Mouse (Mus musculus) lung, embryonic 14.5 days (tissue): ENCODE results near the gene Tbc1d19. TPM values are rescaled to one million over a fixed set of nuclear protein-coding genes. Genes with fewer than 3 reads are reported as not detected.
A peak's percentile ranks its signal among the peaks of the same experiment; 100 is the strongest.

Experiments
- ATAC-seq: fragments of 200-750 bp; cut with Nextera tagmentation; 2 replicates; pipeline ENCODE4 v1.8.0; 2017; ENCODE audit warnings: mild to moderate bottlenecking, moderate TSS enrichment, moderate library complexity; ENCODE audit not compliant: insufficient read depth
- DNase-seq: peaks from one replicate; pipeline ENCODE4 v3.0.0-alpha.2; 2015
- H3K27ac ChIP-seq: fragments of 300-500 bp; sonication (generic); 2 replicates; pipeline ENCODE4 v1.5.1; 2014; ENCODE audit warnings: low read depth, mild to moderate bottlenecking, moderate library complexity
- H3K27me3 ChIP-seq: fragments of 300-500 bp; sonication (generic); 2 replicates; pipeline ENCODE4 v1.6.1; 2014; ENCODE audit warnings: low read length, control low read depth; ENCODE audit not compliant: insufficient read depth
- H3K36me3 ChIP-seq: fragments of 300-500 bp; sonication (generic); 2 replicates; pipeline ENCODE4 v1.6.1; 2014; ENCODE audit warnings: control low read depth; ENCODE audit not compliant: insufficient read depth
- H3K4me1 ChIP-seq: fragments of 300-500 bp; sonication (generic); 2 replicates; pipeline ENCODE4 v1.6.1; 2014; ENCODE audit warnings: antibody characterized with exemption, control low read depth; ENCODE audit not compliant: insufficient read depth
- H3K4me2 ChIP-seq: fragments of 300-500 bp; sonication (generic); 2 replicates; pipeline ENCODE4 v1.6.1; 2014; ENCODE audit warnings: mild to moderate bottlenecking
- H3K4me3 ChIP-seq: fragments of 300-500 bp; sonication (generic); 2 replicates; pipeline ENCODE4 v1.5.1; 2014; ENCODE audit warnings: low read depth, low read length
- H3K9ac ChIP-seq: fragments of 300-500 bp; sonication (generic); 2 replicates; pipeline ENCODE4 v1.6.1; 2014
- H3K9me3 ChIP-seq: fragments of 300-500 bp; sonication (generic); 2 replicates; pipeline ENCODE4 v1.6.1; 2016; ENCODE audit warnings: low read depth, low read length, control low read depth
- CTCF ChIP-seq: IDR thresholded peaks from 2 replicates; pipeline ENCODE4 v1.5.1; 2016; ENCODE audit warnings: antibody characterized with exemption, low read depth
- WGBS: fragments of 180-500 bp; shearing (Covaris S2); extraction: QIAGEN DNeasy Blood & Tissue Kit; methylation state at CpG from one replicate; pipeline ENCODE4 v1.1.7; 2014; 5-methylcytosine and 5-hydroxymethylcytosine counted together
- polyA plus RNA-seq: library from polyadenylated mRNA; unstranded; fragments of >200 nt; fragmentation: Nextera tagmentation; extraction: Ambion mirVana; gene quantifications from 2 replicates; pipeline ENCODE4 v1.2.1, GENCODE M21; 2014

The Tbc1d19 gene
- 46.1 and 50.3 TPM in 2 replicates for polyA plus RNA-seq

DNA sequence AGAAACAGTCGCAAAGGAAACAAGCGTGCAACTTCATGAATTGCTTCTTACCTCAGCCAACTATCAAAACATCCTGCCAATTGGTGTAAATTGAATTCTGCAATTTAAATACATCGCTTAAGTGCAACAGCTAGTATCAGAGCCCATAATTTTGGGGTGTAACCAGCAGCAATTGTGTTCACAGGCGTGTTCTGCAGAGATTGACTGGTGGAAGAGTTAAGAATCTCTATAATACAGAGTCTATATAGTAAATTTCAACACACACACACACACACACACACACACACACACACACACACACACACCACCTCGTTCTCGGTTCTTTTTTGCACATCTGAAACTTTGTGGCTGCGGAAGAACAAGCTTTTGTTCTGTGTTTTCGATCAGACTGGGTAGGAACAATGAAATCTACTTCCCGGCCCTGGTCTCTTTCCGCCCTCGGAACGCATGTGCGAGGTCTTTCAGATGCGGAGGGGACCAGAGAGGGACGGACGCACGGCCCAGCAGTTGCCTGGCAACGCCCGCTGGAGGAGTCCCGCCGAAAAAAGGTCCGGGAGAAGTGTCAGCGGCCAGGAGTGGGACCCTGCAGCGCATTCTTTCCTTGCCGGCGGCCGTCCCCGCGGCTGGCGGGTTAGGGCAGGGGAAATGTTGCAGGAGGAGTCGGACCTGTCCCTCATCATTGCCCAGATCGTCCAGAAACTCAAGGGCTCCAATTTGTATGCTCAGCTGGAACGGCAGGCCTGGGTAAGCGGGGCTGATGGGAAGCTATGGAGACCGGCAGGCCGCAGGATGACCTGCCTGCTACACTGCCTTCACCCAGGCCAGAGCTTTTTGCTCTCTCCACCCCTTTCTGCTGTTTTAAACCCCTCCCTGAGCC lies at the start of gene Tbc1d19:
Tbc1d19 (plus strand) TSS at position 492 of the 877 bp plus-strand sequence.
- DNase-seq (peak; percentile 95), ATAC-seq (peak; percentile 100)
- H3K4me3 ChIP-seq = peak within 1 kb of the TSS; percentile 81
- no peaks in the 10 kb centered on the region for H3K27me3 ChIP-seq
- peak within 1 kb of the TSS; percentile 78 for H3K4me2 ChIP-seq
- 6% methylated on average over 36 of the region's 36 CpGs for WGBS
- TF ChIP-seq CTCF = no peak; the same call in 1 of the 2 replicates
- H3K9ac ChIP-seq = peak within 1 kb of the TSS; percentile 74
- no peaks in the 10 kb centered on the region for H3K36me3 ChIP-seq
- no peaks in the 10 kb centered on the region for H3K4me1 ChIP-seq
- peak within 1 kb of the TSS; percentile 54; the same call in 1 of the 2 replicates for H3K27ac ChIP-seq
- no peaks in the 10 kb centered on the region for H3K9me3 ChIP-seq

DNA sequence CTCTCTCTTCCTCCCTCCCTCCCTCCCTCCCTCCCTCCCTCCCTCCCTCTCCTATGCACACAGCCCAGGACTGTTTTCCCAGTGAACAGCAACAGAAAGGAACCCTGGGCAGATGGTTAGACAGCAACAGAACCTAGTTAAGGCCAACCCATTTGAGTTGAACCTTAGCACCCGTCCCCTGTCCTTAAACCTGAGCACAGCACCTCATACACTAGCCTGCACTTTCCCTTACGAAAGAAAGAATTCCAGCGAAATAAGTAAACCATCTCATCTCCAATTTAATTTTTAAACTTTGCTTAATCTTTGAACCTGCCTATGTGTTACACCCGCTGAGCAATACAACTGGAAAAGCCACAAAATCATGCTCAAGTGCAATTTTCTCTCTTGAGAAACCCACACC lies 49.5 kb upstream of the Tbc1d19 start:
- 78% methylated on average over 4 of the region's 4 CpGs for WGBS
- ATAC-seq (no peak), DNase-seq (no peak)
- H3K9me3 ChIP-seq = no peaks in the 10 kb centered on the region
- H3K36me3 ChIP-seq = no peaks in the 10 kb centered on the region
- no peaks in the 10 kb centered on the region for H3K4me1 ChIP-seq
- no peak overlapping the region for H3K9ac ChIP-seq
- H3K27me3 ChIP-seq = no peaks in the 10 kb centered on the region
- no peak overlapping the region for H3K27ac ChIP-seq
- no peak for TF ChIP-seq CTCF
- no peak overlapping the region for H3K4me2 ChIP-seq
- no peak overlapping the region for H3K4me3 ChIP-seq

GRCm38 (mm10) chr5:53760914-53761313 lies 48.5 kb upstream of the Tbc1d19 start:
- Histone ChIP-seq H3K4me2 (no peak overlapping the region), H3K36me3 (no peaks in the 10 kb centered on the region), H3K4me1 (no peaks in the 10 kb centered on the region), H3K9me3 (no peaks in the 10 kb centered on the region), H3K27me3 (no peaks in the 10 kb centered on the region), H3K27ac (no peak overlapping the region), H3K9ac (no peak overlapping the region), H3K4me3 (no peak overlapping the region)
- ATAC-seq = no peak
- DNase-seq = no peak
- TF ChIP-seq CTCF = no peak
- WGBS = 74% methylated on average over 3 of the region's 3 CpGs

- 67% methylated on average over 3 of the region's 3 CpGs for WGBS
- Histone ChIP-seq H3K4me1 (no peaks in the 10 kb centered on the region), H3K4me3 (no peak overlapping the region), H3K27ac (no peak overlapping the region), H3K36me3 (no peaks in the 10 kb centered on the region), H3K4me2 (no peak overlapping the region), H3K27me3 (no peaks in the 10 kb centered on the region), H3K9ac (no peak overlapping the region), H3K9me3 (no peaks in the 10 kb centered on the region)
- DNase-seq = no peak
- TF ChIP-seq CTCF = no peak
- ATAC-seq = no peak
Measured at GRCm38 (mm10) chr5:53761346-53761745, 48.1 kb upstream of the Tbc1d19 start.

DNA sequence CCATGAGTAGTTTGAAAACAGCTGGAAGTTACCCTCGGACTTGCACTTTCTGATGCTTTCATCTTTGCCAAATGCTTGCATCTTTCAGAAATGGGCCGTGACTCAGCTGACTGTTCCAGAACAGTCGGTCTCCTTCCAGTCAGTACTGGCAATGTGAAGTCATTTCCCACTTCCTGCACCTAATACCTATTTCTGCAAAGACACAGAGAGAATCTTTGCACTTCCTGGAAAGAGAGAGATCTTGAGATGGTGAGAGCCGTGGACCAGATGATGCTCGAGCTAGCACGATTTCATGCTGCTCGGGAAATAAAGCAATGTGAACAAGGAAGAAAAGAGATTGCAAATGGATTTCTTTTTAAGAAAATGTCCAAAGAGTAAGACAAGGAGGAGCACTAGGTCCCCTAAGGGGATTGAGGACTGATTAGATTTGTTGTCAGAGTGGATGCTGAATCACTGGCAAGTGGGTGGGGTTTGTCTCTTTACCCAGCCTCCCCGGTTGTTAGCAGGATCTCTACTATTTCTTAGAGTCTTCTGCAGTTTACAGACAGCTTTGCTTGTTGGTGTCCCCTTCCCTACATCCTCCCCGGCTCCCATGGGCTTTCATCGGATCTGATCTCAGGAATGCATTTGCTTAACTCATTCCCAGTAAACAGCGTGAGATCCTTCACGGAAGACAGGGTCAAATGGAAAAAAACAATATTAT lies 24.4 kb upstream of the Tbc1d19 start:
- no peak for TF ChIP-seq CTCF
- ATAC-seq (no peak), DNase-seq (no peak)
- no peaks in the 10 kb centered on the region for H3K27me3 ChIP-seq
- H3K36me3 ChIP-seq = no peaks in the 10 kb centered on the region
- no peak overlapping the region for H3K4me3 ChIP-seq
- H3K27ac ChIP-seq = no peak overlapping the region
- no peaks in the 10 kb centered on the region for H3K9me3 ChIP-seq
- H3K4me2 ChIP-seq = no peak overlapping the region
- no peaks in the 10 kb centered on the region for H3K4me1 ChIP-seq
- H3K9ac ChIP-seq = no peak overlapping the region
- WGBS = 53% methylated on average over 12 of the region's 12 CpGs

DNA sequence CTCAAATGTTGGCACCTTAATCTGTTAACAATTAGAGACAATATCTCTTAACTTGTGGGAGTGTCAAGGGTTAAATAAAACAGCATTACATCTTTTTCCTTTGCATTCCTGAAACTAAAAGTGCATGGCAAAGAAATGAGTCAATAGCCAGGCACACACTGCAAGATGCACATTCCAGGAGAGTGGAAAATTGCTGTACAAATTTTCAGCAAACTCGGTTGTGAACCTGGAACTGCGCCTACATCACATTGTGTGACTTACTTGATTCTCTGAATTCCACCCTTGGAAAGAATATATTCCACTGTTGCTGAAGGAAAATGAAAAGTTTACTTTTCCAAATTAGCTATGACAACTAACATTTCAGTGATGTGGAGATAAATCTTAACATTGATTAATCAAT lies 8.0 kb upstream of the Tbc1d19 start:
- H3K36me3 ChIP-seq = no peaks in the 10 kb centered on the region
- DNase-seq (no peak), ATAC-seq (no peak)
- H3K4me2 ChIP-seq = no peak overlapping the region
- WGBS = 55% methylated on average over 2 of the region's 2 CpGs
- H3K4me1 ChIP-seq = no peaks in the 10 kb centered on the region
- no peak for TF ChIP-seq CTCF
- H3K27ac ChIP-seq = no peak overlapping the region
- H3K9ac ChIP-seq = no peak overlapping the region
- H3K9me3 ChIP-seq = no peaks in the 10 kb centered on the region
- H3K4me3 ChIP-seq = no peak overlapping the region
- no peaks in the 10 kb centered on the region for H3K27me3 ChIP-seq

GRCm38 (mm10) chr5:53819711-53820110 lies 10.3 kb downstream of the Tbc1d19 start:
- Histone ChIP-seq H3K4me3 (no peak overlapping the region), H3K36me3 (no peaks in the 10 kb centered on the region), H3K27ac (no peak overlapping the region), H3K4me2 (no peak overlapping the region), H3K4me1 (no peaks in the 10 kb centered on the region), H3K9me3 (no peaks in the 10 kb centered on the region), H3K9ac (no peak overlapping the region), H3K27me3 (no peaks in the 10 kb centered on the region)
- 91% methylated on average over 7 of the region's 7 CpGs for WGBS
- DNase-seq = no peak
- no peak for ATAC-seq
- TF ChIP-seq CTCF = no peak
